Mouse (Mus musculus) lung, adult 2 months (tissue): ENCODE measurements around the gene Shc4.

Experiments used
- CTCF ChIP-seq: fragments of 200-500 bp; IDR thresholded peaks from 2 replicates; pipeline ENCODE4 v1.5.1; 2011; ENCODE audit warnings: mild to moderate bottlenecking, low read length, control low read depth; ENCODE audit not compliant: insufficient read depth
- POLR2A ChIP-seq: fragments of 200-500 bp; IDR thresholded peaks from 2 replicates; pipeline ENCODE4 v1.6.1; 2011; ENCODE audit warnings: low read depth, mild to moderate bottlenecking, control low read depth, low read length, borderline replicate concordance; ENCODE audit errors: extremely low read depth

DNA sequence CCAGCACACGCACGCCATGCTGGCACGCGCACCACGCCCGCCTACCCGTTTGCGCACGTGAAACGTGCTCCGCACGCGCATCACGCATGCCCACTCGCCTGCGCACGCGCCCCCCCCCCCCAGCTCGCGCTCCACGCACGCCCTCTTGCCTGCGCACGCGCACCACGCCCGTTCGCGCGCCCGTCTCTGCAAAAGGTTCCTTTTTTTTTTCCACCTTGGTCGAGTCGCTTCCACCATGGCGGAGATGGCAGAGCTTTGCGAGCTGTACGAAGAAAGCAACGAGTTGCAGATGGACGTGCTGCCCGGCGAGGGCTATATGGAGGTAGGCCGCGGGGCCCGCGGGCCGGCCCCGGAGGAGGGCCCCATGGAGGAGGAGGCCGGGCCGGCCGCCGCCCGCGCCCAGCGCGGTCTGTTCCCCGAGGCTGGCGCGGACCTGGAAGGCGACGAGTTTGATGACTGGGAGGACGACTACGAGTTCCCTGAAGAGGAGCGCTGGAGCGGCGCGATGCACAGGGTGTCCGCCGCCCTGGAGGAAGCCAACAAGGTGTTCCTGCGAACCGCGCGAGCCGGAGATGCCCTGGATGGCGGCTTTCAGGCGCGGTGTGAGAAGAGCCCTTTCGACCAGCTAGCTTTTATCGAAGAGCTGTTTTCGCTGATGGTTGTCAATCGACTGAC is 50.9 kb downstream of the Shc4 start, which contains the start of gene Eid1:
- TF ChIP-seq CTCF (no peak), POLR2A (peak; percentile 66; the same call in 1 of the 2 replicates)
